Mouse (Mus musculus) effector memory CD4-positive, alpha-beta T cell, adult 5 months (primary cell): Measurements from ENCODE around the gene Apbb1. TPM values are rescaled to one million over a fixed set of nuclear protein-coding genes. Genes with fewer than 3 reads are reported as not detected.

Experiments used
- polyA plus RNA-seq: library from polyadenylated mRNA; unstranded; fragments of 100-300 nt; shearing (Covaris generic); gene quantifications from one replicate; pipeline ENCODE4 v1.2.1, GENCODE M21; 2017

Apbb1 gene
- polyA plus RNA-seq: 4.1 TPM

GRCm38 (mm10) chr7:105581094-105581703, at the start of gene Apbb1:
Apbb1 (minus strand) TSS chr7:105581653.

GRCm38 (mm10) chr7:105554212-105554942, 27.1 kb downstream of the Apbb1 start, which contains the start of gene Smpd1:
Smpd1 (plus strand) TSS chr7:105554360.

Other genes with a start within 250 kb of the Apbb1 start
- not detected for gene Olfr690, start 247.5 kb downstream of the Apbb1 start, polyA plus RNA-seq
- not detected for gene Olfr691, start 239.4 kb downstream of the Apbb1 start, polyA plus RNA-seq
- gene Olfr692, start 213.4 kb downstream of the Apbb1 start, polyA plus RNA-seq: not detected
- gene Gm5901, start 206.6 kb downstream of the Apbb1 start, polyA plus RNA-seq: not detected
- gene Fam160a2, start 181.6 kb downstream of the Apbb1 start, polyA plus RNA-seq: 46.2 TPM
- gene Cnga4, start 177.1 kb downstream of the Apbb1 start, polyA plus RNA-seq: not detected
- not detected for gene Cckbr, start 155.9 kb downstream of the Apbb1 start, polyA plus RNA-seq
- gene Cavin3, start 99.4 kb downstream of the Apbb1 start, polyA plus RNA-seq: not detected
- 15.0 TPM for gene Smpd1, start 27.3 kb downstream of the Apbb1 start, polyA plus RNA-seq
- gene Hpx, start 18.5 kb upstream of the Apbb1 start, polyA plus RNA-seq: not detected
- gene Trim3, start 51.9 kb upstream of the Apbb1 start, polyA plus RNA-seq: 6.5 TPM
- gene Timm10b, start 58.4 kb upstream of the Apbb1 start, polyA plus RNA-seq: 92.3 TPM
- 15.5 TPM for gene Arfip2, start 58.8 kb upstream of the Apbb1 start, polyA plus RNA-seq
- gene Gm45799, start 58.9 kb upstream of the Apbb1 start, polyA plus RNA-seq: 5.0 TPM
- gene Dnhd1, start 69.2 kb upstream of the Apbb1 start, polyA plus RNA-seq: 0.47 TPM
- gene Ilk, start 154.9 kb upstream of the Apbb1 start, polyA plus RNA-seq: 116 TPM
- 16.6 TPM for gene Rrp8, start 155.7 kb upstream of the Apbb1 start, polyA plus RNA-seq
- 283 TPM for gene Taf10, start 162.7 kb upstream of the Apbb1 start, polyA plus RNA-seq
- gene Tpp1, start 170.6 kb upstream of the Apbb1 start, polyA plus RNA-seq: 66.6 TPM
- not detected for gene Dchs1, start 206.0 kb upstream of the Apbb1 start, polyA plus RNA-seq
- 63.2 TPM for gene Mrpl17, start 229.4 kb upstream of the Apbb1 start, polyA plus RNA-seq